Mouse (Mus musculus): ENCODE measurements around the gene Ugt1a8. TPM values are rescaled to one million over a fixed set of nuclear protein-coding genes. Genes with fewer than 3 reads are reported as not detected.

Gene Ugt1a8
- total and polyA plus RNA-seq, 3 experiments = not detected

DNA sequence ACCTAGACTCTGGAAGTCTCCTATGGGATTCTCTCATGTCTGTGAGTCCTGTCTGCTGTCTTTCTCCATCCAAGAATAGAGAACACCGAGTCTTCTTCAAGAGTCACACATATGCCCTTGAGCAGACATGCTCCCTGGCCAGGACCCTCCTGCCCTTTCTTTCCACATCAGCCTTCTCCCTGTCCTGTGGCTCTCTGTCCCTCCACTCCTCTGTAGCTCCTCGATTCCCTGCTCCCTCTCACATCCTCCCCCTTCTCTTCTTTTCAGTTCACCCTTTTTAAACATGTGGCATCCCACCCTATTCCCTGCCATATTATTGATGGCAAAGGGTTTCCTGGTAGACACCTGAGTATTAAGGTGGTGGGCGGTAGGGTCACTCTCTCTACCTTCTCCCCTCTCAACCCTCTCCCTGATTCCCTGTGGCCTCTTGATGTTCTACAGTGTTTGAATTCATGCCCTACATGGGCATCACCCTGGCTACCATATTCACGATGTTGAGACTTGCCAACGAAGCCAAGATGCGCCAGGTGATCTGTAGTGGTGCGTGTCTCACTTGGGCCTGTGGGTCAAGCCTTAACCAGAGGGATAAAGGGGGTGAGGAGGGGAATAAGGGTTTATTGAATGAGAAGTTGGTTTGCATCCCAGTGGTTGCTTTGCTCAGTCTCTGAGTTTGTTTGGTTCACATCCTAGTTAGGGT lies 144.3 kb downstream of the Ugt1a8 start:
- Histone ChIP-seq H3K27ac (ENCODE audit: control insufficient read depth, low read depth, low read length) (no peak overlapping the region), H3K36me3 (ENCODE audit: control insufficient read depth in 1 of 2, insufficient read depth in 2 of 2, low read length in 2 of 2) (no peaks in the 10 kb centered on the region), H3K79me2 (ENCODE audit: control insufficient read depth, insufficient read depth, low read length, poor library complexity) (no peaks in the 10 kb centered on the region), H3K9me3 (replicated peaks; ENCODE audit: insufficient read depth, low read length) (no peaks in the 10 kb centered on the region), H3K9ac (ENCODE audit: control insufficient read depth, low read depth, low read length, poor library complexity, severe bottlenecking) (no peak overlapping the region), H3K4me1 (ENCODE audit: control insufficient read depth in 1 of 2, insufficient read depth in 2 of 2, low read length in 2 of 2) (no peaks in the 10 kb centered on the region), H3K27me3 (ENCODE audit: control insufficient read depth in 1 of 2, insufficient read depth in 2 of 2, low read length in 2 of 2) (no peaks in the 10 kb centered on the region), H3K4me3 (ENCODE audit: control insufficient read depth in 1 of 2, insufficient read depth in 1 of 2, low read depth in 2 of 2, low read length in 2 of 2) (no peak overlapping the region)
- no peak for DNase-seq (ENCODE audit: low read depth, low spot score)
- TF ChIP-seq GATA1 (IDR thresholded peaks at IDR 0.05; ENCODE audit: low read depth, low read length) (no peak), CHD1 (IDR thresholded peaks at IDR 0.05; ENCODE audit: low read depth, low read length) (no peak), MAZ (IDR thresholded peaks at IDR 0.05; ENCODE audit: low read depth, low read length) (no peak), GABPA (IDR thresholded peaks at IDR 0.05; ENCODE audit: low read depth, low read length) (no peak), TAL1 (IDR thresholded peaks at IDR 0.05; ENCODE audit: low read length) (no peak), ZMIZ1 (IDR thresholded peaks at IDR 0.05; ENCODE audit: low read depth, low read length) (no peak), USF1 (IDR thresholded peaks at IDR 0.05; ENCODE audit: low read depth, low read length) (no peak), RCOR1 (IDR thresholded peaks at IDR 0.05; ENCODE audit: low read depth, low read length) (no peak), RAD21 (IDR thresholded peaks at IDR 0.05; ENCODE audit: low read depth, low read length) (no peak), ETS1 (IDR thresholded peaks at IDR 0.05; ENCODE audit: low read depth, low read length) (no peak), JUND (IDR thresholded peaks at IDR 0.05; ENCODE audit: low read depth, low read length) (no peak), MYC (IDR thresholded peaks at IDR 0.05; ENCODE audit: low read depth, low read length) (no peak), HCFC1 (IDR thresholded peaks at IDR 0.05; ENCODE audit: low read depth, low read length) (no peak), TCF12 (IDR thresholded peaks at IDR 0.05; ENCODE audit: low read depth, low read length) (no peak), MAX (IDR thresholded peaks at IDR 0.05; ENCODE audit: low read length) (no peak), POLR2AphosphoS5 (IDR thresholded peaks at IDR 0.05; ENCODE audit: borderline replicate concordance, low read depth, low read length) (no peak)

DNA sequence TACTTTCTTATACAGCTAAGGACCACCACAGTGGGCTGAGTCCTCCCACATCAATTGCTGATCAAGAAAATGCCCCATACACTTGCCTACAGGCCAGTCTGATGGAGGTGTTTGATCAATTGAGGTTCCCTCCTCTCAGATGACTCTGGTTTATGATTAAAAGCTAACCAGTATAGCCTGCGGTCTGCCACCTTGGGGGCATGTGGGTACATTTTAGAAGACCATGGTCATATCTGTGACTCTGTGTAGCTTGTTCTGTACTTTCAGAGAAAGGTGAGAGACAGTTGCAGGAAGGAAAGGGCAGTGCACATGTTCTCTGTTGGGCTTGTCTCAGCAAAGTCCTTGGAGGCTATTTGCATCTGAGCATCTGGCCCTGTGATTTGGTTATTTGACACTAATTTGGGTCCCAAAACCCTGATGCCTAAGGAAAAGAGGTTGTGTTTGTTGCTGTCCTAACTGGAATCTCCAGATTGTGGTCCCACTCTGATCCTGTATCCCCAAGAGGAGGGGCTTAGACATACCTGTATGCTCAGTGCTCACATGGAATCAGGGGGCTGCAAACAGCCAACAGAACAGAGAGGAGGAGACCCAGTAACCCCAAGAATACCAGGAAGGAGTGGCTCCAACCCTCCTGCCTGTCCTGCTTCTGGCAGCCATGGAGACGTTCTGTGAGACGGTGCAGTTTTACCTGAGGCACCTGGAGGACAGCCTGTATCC lies 145.2 kb downstream of the Ugt1a8 start:
- Histone ChIP-seq H3K36me3 (ENCODE audit: control insufficient read depth in 1 of 2, insufficient read depth in 2 of 2, low read length in 2 of 2) (no peaks in the 10 kb centered on the region), H3K9me3 (replicated peaks; ENCODE audit: insufficient read depth, low read length) (no peaks in the 10 kb centered on the region), H3K79me2 (ENCODE audit: control insufficient read depth, insufficient read depth, low read length, poor library complexity) (no peaks in the 10 kb centered on the region), H3K4me1 (ENCODE audit: control insufficient read depth in 1 of 2, insufficient read depth in 2 of 2, low read length in 2 of 2) (no peaks in the 10 kb centered on the region), H3K4me3 (ENCODE audit: control insufficient read depth in 1 of 2, insufficient read depth in 1 of 2, low read depth in 2 of 2, low read length in 2 of 2) (no peak overlapping the region), H3K9ac (ENCODE audit: control insufficient read depth, low read depth, low read length, poor library complexity, severe bottlenecking) (no peak overlapping the region), H3K27me3 (ENCODE audit: control insufficient read depth in 1 of 2, insufficient read depth in 2 of 2, low read length in 2 of 2) (no peaks in the 10 kb centered on the region), H3K27ac (ENCODE audit: control insufficient read depth, low read depth, low read length) (no peak overlapping the region)
- TF ChIP-seq ZKSCAN1 (IDR thresholded peaks at IDR 0.05; ENCODE audit: low read depth, low read length) (no peak), CHD1 (IDR thresholded peaks at IDR 0.05; ENCODE audit: low read depth, low read length) (no peak), ZC3H11A (IDR thresholded peaks at IDR 0.05; ENCODE audit: low read depth, low read length) (no peak), TBP (IDR thresholded peaks at IDR 0.05; ENCODE audit: low read depth, low read length) (no peak), POLR2AphosphoS2 (IDR thresholded peaks at IDR 0.05; ENCODE audit: low read length) (no peak), ETS1 (IDR thresholded peaks at IDR 0.05; ENCODE audit: low read depth, low read length) (no peak), MEF2A (IDR thresholded peaks at IDR 0.05; ENCODE audit: extremely low read depth, insufficient replicate concordance, low read depth, low read length, poor library complexity, severe bottlenecking) (no peak), MAZ (IDR thresholded peaks at IDR 0.05; ENCODE audit: low read depth, low read length) (no peak), MAX (IDR thresholded peaks at IDR 0.05; ENCODE audit: low read length) (no peak)
- no peak for DNase-seq (ENCODE audit: low read depth, low spot score)

Data from MEL (cell line).